Mouse (Mus musculus) CD4-positive, CD25-positive, alpha-beta regulatory T cell, adult 4 months (primary cell): ENCODE measurements around the gene Tcf12. TPM values are rescaled to one million over a fixed set of nuclear protein-coding genes. Genes with fewer than 3 reads are reported as not detected.

ENCODE experiments used
- polyA plus RNA-seq, 2 experiments: library from polyadenylated mRNA; unstranded; fragments of 100-300 nt; shearing (Covaris generic); gene quantifications; one replicate each; pipeline ENCODE4 v1.2.1; 2017

The Tcf12 gene
- polyA plus RNA-seq, 2 experiments from 2014 or later, result 33.8 to 39.6 TPM

Other genes with a start within 250 kb of the Tcf12 start
- 10 to 100 TPM; 57.0 to 63.1 TPM for gene Zfp280d, start 163.0 kb upstream of the Tcf12 start, polyA plus RNA-seq